Mouse (Mus musculus): Measurements from ENCODE around the gene Gpr157. TPM values are rescaled to one million over a fixed set of nuclear protein-coding genes. Genes with fewer than 3 reads are reported as not detected.

Gpr157 gene
- polyA plus RNA-seq, 1 experiment, result 1.2 TPM

- Histone ChIP-seq H3K27ac (ENCODE audit: insufficient read depth, low read depth, low read length) (no peak overlapping the region), H3K27me3 (replicated peaks; ENCODE audit: control insufficient read depth, insufficient read depth, low read length) (no peaks in the 10 kb centered on the region), H3K36me3 (ENCODE audit: control insufficient read depth, insufficient read depth, low read length) (no peaks in the 10 kb centered on the region), H3K4me3 (ENCODE audit: insufficient read depth, low read depth, low read length) (no peak overlapping the region), H3K4me1 (ENCODE audit: control insufficient read depth, insufficient read depth, low read length) (peaks cover 4% of the 10 kb centered on the region; the same call in 1 of the 2 replicates)
- DNase-seq, result no peak
- WGBS, result 84% methylated on average over 9 of the region's 9 CpGs
- no peak for TF ChIP-seq POLR2A (IDR thresholded peaks at IDR 0.05; ENCODE audit: low read depth, low read length)
- TF ChIP-seq CTCF (conservative IDR thresholded peaks at IDR 0.05; ENCODE audit: insufficient read depth, insufficient read length, low read depth, low read length), result no peak
These were observed 23.2 kb downstream of the Gpr157 start for GRCm38 (mm10) chr4:150110373-150110772.

- Histone ChIP-seq H3K36me3 (ENCODE audit: control insufficient read depth, insufficient read depth, low read length) (no peaks in the 10 kb centered on the region), H3K4me1 (ENCODE audit: control insufficient read depth, insufficient read depth, low read length) (peaks cover 4% of the 10 kb centered on the region; the same call in 1 of the 2 replicates), H3K4me3 (ENCODE audit: insufficient read depth, low read depth, low read length) (no peak overlapping the region), H3K27ac (ENCODE audit: insufficient read depth, low read depth, low read length) (no peak overlapping the region), H3K27me3 (replicated peaks; ENCODE audit: control insufficient read depth, insufficient read depth, low read length) (no peaks in the 10 kb centered on the region)
- TF ChIP-seq POLR2A (IDR thresholded peaks at IDR 0.05; ENCODE audit: low read depth, low read length) (no peak), CTCF (conservative IDR thresholded peaks at IDR 0.05; ENCODE audit: insufficient read depth, insufficient read length, low read depth, low read length) (peak; percentile 85)
- DNase-seq, result peak; percentile 80
- WGBS, result 6% methylated on average over 15 of the region's 15 CpGs
These were observed 25.7 kb downstream of the Gpr157 start for GRCm38 (mm10) chr4:150112867-150113266.

GRCm38 (mm10) chr4:150114505-150115061, 27.4 kb downstream of the Gpr157 start:
- WGBS, result 60% methylated on average over 26 of the region's 26 CpGs
- TF ChIP-seq CTCF (conservative IDR thresholded peaks at IDR 0.05; ENCODE audit: insufficient read depth, insufficient read length, low read depth, low read length) (no peak), POLR2A (IDR thresholded peaks at IDR 0.05; ENCODE audit: low read depth, low read length) (no peak)
- H3K27me3 ChIP-seq (replicated peaks; ENCODE audit: control insufficient read depth, insufficient read depth, low read length), result no peaks in the 10 kb centered on the region
- H3K27ac ChIP-seq (ENCODE audit: insufficient read depth, low read depth, low read length), result no peak overlapping the region
- H3K4me1 ChIP-seq (ENCODE audit: control insufficient read depth, insufficient read depth, low read length), result peaks cover 8% of the 10 kb centered on the region; the same call in 1 of the 2 replicates
- H3K36me3 ChIP-seq (ENCODE audit: control insufficient read depth, insufficient read depth, low read length), result no peaks in the 10 kb centered on the region
- H3K4me3 ChIP-seq (ENCODE audit: insufficient read depth, low read depth, low read length), result no peak overlapping the region
- peak; percentile 80 for DNase-seq

GRCm38 (mm10) chr4:150117311-150117710, 30.1 kb downstream of the Gpr157 start:
- H3K4me1 ChIP-seq (ENCODE audit: control insufficient read depth, insufficient read depth, low read length), result peaks cover 13% of the 10 kb centered on the region; the same call in 1 of the 2 replicates
- WGBS, result 36% methylated on average over 5 of the region's 5 CpGs
- H3K27me3 ChIP-seq (replicated peaks; ENCODE audit: control insufficient read depth, insufficient read depth, low read length), result no peaks in the 10 kb centered on the region
- H3K36me3 ChIP-seq (ENCODE audit: control insufficient read depth, insufficient read depth, low read length), result no peaks in the 10 kb centered on the region
- DNase-seq, result peak; percentile 17
- TF ChIP-seq POLR2A (IDR thresholded peaks at IDR 0.05; ENCODE audit: low read depth, low read length) (no peak), CTCF (conservative IDR thresholded peaks at IDR 0.05; ENCODE audit: insufficient read depth, insufficient read length, low read depth, low read length) (peak; percentile 18; the same call in 1 of the 2 replicates)
- no peak overlapping the region for H3K27ac ChIP-seq (ENCODE audit: insufficient read depth, low read depth, low read length)
- H3K4me3 ChIP-seq (ENCODE audit: insufficient read depth, low read depth, low read length), result no peak overlapping the region

DNA sequence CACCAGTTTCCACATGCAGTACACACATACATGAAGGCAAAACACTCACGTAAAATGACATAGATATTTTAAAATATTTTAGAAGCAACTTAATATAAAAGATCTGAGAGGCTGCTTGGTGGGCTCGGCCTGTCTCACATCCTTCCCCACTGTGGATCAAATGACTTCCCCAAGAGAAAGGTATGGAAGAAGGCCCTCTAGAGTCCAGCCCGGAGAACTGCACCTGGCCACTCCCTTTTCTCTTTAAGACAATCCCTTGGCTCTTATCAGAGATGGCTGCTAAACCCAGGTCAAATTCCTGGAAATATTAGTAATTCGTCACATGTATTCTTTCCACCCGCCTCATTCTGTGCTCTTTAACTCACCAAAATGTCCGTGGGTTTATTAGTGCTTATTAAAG, 31.0 kb downstream of the Gpr157 start:
- DNase-seq, result no peak
- H3K27ac ChIP-seq (ENCODE audit: insufficient read depth, low read depth, low read length), result no peak overlapping the region
- H3K4me3 ChIP-seq (ENCODE audit: insufficient read depth, low read depth, low read length), result no peak overlapping the region
- H3K4me1 ChIP-seq (ENCODE audit: control insufficient read depth, insufficient read depth, low read length), result peaks cover 13% of the 10 kb centered on the region; the same call in 1 of the 2 replicates
- H3K27me3 ChIP-seq (replicated peaks; ENCODE audit: control insufficient read depth, insufficient read depth, low read length), result no peaks in the 10 kb centered on the region
- H3K36me3 ChIP-seq (ENCODE audit: control insufficient read depth, insufficient read depth, low read length), result no peaks in the 10 kb centered on the region
- WGBS, result 70% methylated on average over 6 of the region's 6 CpGs
- TF ChIP-seq CTCF (conservative IDR thresholded peaks at IDR 0.05; ENCODE audit: insufficient read depth, insufficient read length, low read depth, low read length) (0 out of 2 replicates have a peak, but pooled peaks have one; percentile 7), POLR2A (IDR thresholded peaks at IDR 0.05; ENCODE audit: low read depth, low read length) (no peak)

- no peak within 1 kb of the TSS for H3K4me3 ChIP-seq (ENCODE audit: insufficient read depth, low read depth, low read length)
- H3K27ac ChIP-seq (ENCODE audit: insufficient read depth, low read depth, low read length), result peak within 1 kb of the TSS; percentile 70
- H3K36me3 ChIP-seq (ENCODE audit: control insufficient read depth, insufficient read depth, low read length), result no peaks in the 10 kb centered on the region
- WGBS, result 27% methylated on average over 15 of the region's 15 CpGs
- H3K27me3 ChIP-seq (replicated peaks; ENCODE audit: control insufficient read depth, insufficient read depth, low read length), result no peaks in the 10 kb centered on the region
- DNase-seq, result no peak
- no peak for TF ChIP-seq POLR2A (IDR thresholded peaks at IDR 0.05; ENCODE audit: low read depth, low read length)
- no peak for TF ChIP-seq CTCF (conservative IDR thresholded peaks at IDR 0.05; ENCODE audit: insufficient read depth, insufficient read length, low read depth, low read length)
- H3K4me1 ChIP-seq (ENCODE audit: control insufficient read depth, insufficient read depth, low read length), result peaks cover 13% of the 10 kb centered on the region; the same call in 1 of the 2 replicates
These were observed 31.9 kb downstream of the Gpr157 start, which contains the start of gene Slc2a5 for GRCm38 (mm10) chr4:150119055-150119454. TSS of gene Slc2a5 (plus strand) at chr4:150119283.

- DNase-seq, result peak; percentile 91
- no peak for TF ChIP-seq CTCF (conservative IDR thresholded peaks at IDR 0.05; ENCODE audit: insufficient read depth, insufficient read length, low read depth, low read length)
- TF ChIP-seq POLR2A (IDR thresholded peaks at IDR 0.05; ENCODE audit: low read depth, low read length), result no peak
- WGBS, result 42% methylated on average over 14 of the region's 14 CpGs
- H3K27me3 ChIP-seq (replicated peaks; ENCODE audit: control insufficient read depth, insufficient read depth, low read length), result no peaks in the 10 kb centered on the region
- no peaks in the 10 kb centered on the region for H3K36me3 ChIP-seq (ENCODE audit: control insufficient read depth, insufficient read depth, low read length)
- H3K27ac ChIP-seq (ENCODE audit: insufficient read depth, low read depth, low read length), result peak overlapping the region; percentile 70
- no peak overlapping the region for H3K4me3 ChIP-seq (ENCODE audit: insufficient read depth, low read depth, low read length)
- peaks cover 13% of the 10 kb centered on the region; the same call in 1 of the 2 replicates for H3K4me1 ChIP-seq (ENCODE audit: control insufficient read depth, insufficient read depth, low read length)
These were observed 32.5 kb downstream of the Gpr157 start for GRCm38 (mm10) chr4:150119640-150120039.
